Comparison of ENCODE assay signal across 10 mouse cellular contexts in the genomic region with DNA sequence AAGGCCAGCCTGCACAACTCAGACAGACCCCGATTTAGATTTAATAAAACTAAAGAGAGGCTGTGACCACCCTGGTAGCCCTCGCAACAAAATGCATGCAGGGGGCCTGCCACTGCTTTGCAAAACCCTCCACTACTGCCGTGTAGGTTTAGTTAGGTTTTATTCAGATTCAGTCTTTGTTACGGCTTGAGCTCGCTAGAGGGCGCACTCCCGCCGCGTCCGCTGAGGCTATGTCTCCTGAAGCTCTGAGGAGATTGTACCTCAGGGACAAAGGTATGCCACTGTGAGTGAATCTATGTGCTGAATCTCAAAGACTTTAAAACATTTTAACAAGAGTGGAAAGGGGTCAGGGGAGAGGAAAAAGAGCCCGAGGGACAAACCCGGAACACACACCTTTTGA. TPM values are rescaled to one million over a fixed set of nuclear protein-coding genes. Genes with fewer than 3 reads are reported as not detected.
DNase-seq lines count a peak whose midpoint lies in the region; ATAC-seq and TF ChIP-seq lines count a peak whose summit lies in the region.
"Had no signal": no experiment of that assay in that cellular context is flagged by ENCODE, and none has a peak within 500 bp of the region (broad histone marks: within the 10 kb centered on the region; RNA-seq: fewer than 3 reads in every experiment).

No protein-coding gene starts in this region.

- peak; percentile 30 for DNase-seq in hindbrain, embryonic 10.5 days (ENCODE audit: low spot score)
- peak; percentile 29 for DNase-seq in ES-E14 (ENCODE audit: low read depth, low spot score)
- peak; percentile 10 for DNase-seq in cerebellum, adult 9-10 months
- peak; percentile 5 to 44 for DNase-seq in heart, postnatal 36 days
- DNase-seq in urinary bladder, postnatal 14 days (ENCODE audit: low spot score), result peak; percentile 44

- H3K36me3 ChIP-seq in hindbrain, embryonic 10.5 days, result no peaks in the 10 kb centered on the region
- H3K36me3 ChIP-seq in hindbrain, embryonic 12.5 days, result no peaks in the 10 kb centered on the region
- no peaks in the 10 kb centered on the region for H3K36me3 ChIP-seq in ES-E14 (ENCODE audit: control insufficient read depth, insufficient read depth, low read length, poor library complexity, severe bottlenecking)
- no peaks in the 10 kb centered on the region for H3K36me3 ChIP-seq in limb, embryonic 13.5 days
- H3K36me3 ChIP-seq: embryonic facial prominence, embryonic 12.5 days had no signal

- no peak overlapping the region for H3K9ac ChIP-seq in hindbrain, embryonic 12.5 days
- no peak overlapping the region for H3K9ac ChIP-seq in ES-E14 (ENCODE audit: insufficient read depth, low read depth, low read length, poor library complexity, severe bottlenecking)
- H3K9ac ChIP-seq in limb, embryonic 13.5 days, result no peak overlapping the region
- H3K9ac ChIP-seq: embryonic facial prominence, embryonic 12.5 days had no signal

- intact Hi-C loops in heart, postnatal 36 days (cut with DNase I), result no loop called here

- H3K9me3 ChIP-seq in hindbrain, embryonic 10.5 days, result no peaks in the 10 kb centered on the region
- H3K9me3 ChIP-seq in hindbrain, embryonic 12.5 days (replicated peaks), result no peaks in the 10 kb centered on the region
- no peaks in the 10 kb centered on the region for H3K9me3 ChIP-seq in ES-E14 (ENCODE audit: control insufficient read depth, insufficient read depth, low read depth, low read length)
- H3K9me3 ChIP-seq in limb, embryonic 13.5 days, result no peaks in the 10 kb centered on the region
- H3K9me3 ChIP-seq: embryonic facial prominence, embryonic 12.5 days had no signal

- H3K4me3 ChIP-seq in hindbrain, embryonic 10.5 days, result no peak overlapping the region
- H3K4me3 ChIP-seq in hindbrain, embryonic 12.5 days, result no peak overlapping the region
- H3K4me3 ChIP-seq in ES-E14 (ENCODE audit: insufficient read depth in 1 of 2, low read depth in 1 of 2, low read length in 2 of 2, poor library complexity in 1 of 2, severe bottlenecking in 1 of 2), result no peak overlapping the region
- H3K4me3 ChIP-seq in limb, embryonic 13.5 days, result no peak overlapping the region
- no peak overlapping the region for H3K4me3 ChIP-seq in olfactory bulb, adult 2 months (ENCODE audit: insufficient read depth, low read depth, low read length)
- H3K4me3 ChIP-seq: embryonic facial prominence, embryonic 12.5 days had no signal

- H3K4me2 ChIP-seq in hindbrain, embryonic 12.5 days (replicated peaks), result no peak overlapping the region
- 0 out of 2 replicates have a peak overlapping the region, but pooled peaks have one; percentile 11 for H3K4me2 ChIP-seq in limb, embryonic 13.5 days (replicated peaks)
- H3K4me2 ChIP-seq: embryonic facial prominence, embryonic 12.5 days had no signal

- no peak for ATAC-seq in hindbrain, embryonic 12.5 days (ENCODE audit: low FRiP score)
- ATAC-seq in limb, embryonic 13.5 days (ENCODE audit: low FRiP score, low read depth), result no peak

- no peak overlapping the region for H3K27ac ChIP-seq in hindbrain, embryonic 10.5 days
- H3K27ac ChIP-seq in hindbrain, embryonic 12.5 days, result no peak overlapping the region
- H3K27ac ChIP-seq in ES-E14 (ENCODE audit: insufficient read depth, low read depth, low read length, poor library complexity, severe bottlenecking), result no peak overlapping the region
- H3K27ac ChIP-seq in limb, embryonic 13.5 days, result no peak overlapping the region
- H3K27ac ChIP-seq in olfactory bulb, adult 2 months (ENCODE audit: insufficient read depth, low read depth, low read length), result no peak overlapping the region
- H3K27ac ChIP-seq: embryonic facial prominence, embryonic 12.5 days had no signal

- in situ Hi-C loops in ES-E14 (cut with MboI; ENCODE audit: low sequenced_read_pairs in 2 of 2, unreplicated experiment in 2 of 2), result no loop called here

- 19% methylated on average over 12 of the region's 12 CpGs for WGBS in hindbrain, embryonic 10.5 days
- WGBS in hindbrain, embryonic 12.5 days, result 21% methylated on average over 12 of the region's 12 CpGs
- 18% methylated on average over 12 of the region's 12 CpGs for WGBS in limb, embryonic 13.5 days
- 18% methylated on average over 12 of the region's 12 CpGs for WGBS in olfactory bulb, adult 2 months

- H3K4me1 ChIP-seq in hindbrain, embryonic 10.5 days (replicated peaks), result no peaks in the 10 kb centered on the region
- no peaks in the 10 kb centered on the region for H3K4me1 ChIP-seq in hindbrain, embryonic 12.5 days
- H3K4me1 ChIP-seq in ES-E14 (ENCODE audit: control insufficient read depth in 2 of 2, insufficient read depth in 2 of 2, low read length in 2 of 2, poor library complexity in 1 of 2), result no peaks in the 10 kb centered on the region
- no peaks in the 10 kb centered on the region for H3K4me1 ChIP-seq in limb, embryonic 13.5 days
- H3K4me1 ChIP-seq in olfactory bulb, adult 2 months (ENCODE audit: control insufficient read depth, insufficient read depth, low read length), result no peaks in the 10 kb centered on the region
- H3K4me1 ChIP-seq: embryonic facial prominence, embryonic 12.5 days had no signal

- TF ChIP-seq CTCF in olfactory bulb, adult 2 months (IDR thresholded peaks at IDR 0.05; ENCODE audit: insufficient read depth, low read depth, low read length), result peak; percentile 38; the same call in 1 of the 2 replicates

- no peaks in the 10 kb centered on the region for H3K27me3 ChIP-seq in hindbrain, embryonic 10.5 days (ENCODE audit: insufficient read depth, poor library complexity, severe bottlenecking)
- H3K27me3 ChIP-seq in hindbrain, embryonic 12.5 days, result no peaks in the 10 kb centered on the region
- H3K27me3 ChIP-seq in limb, embryonic 13.5 days, result no peaks in the 10 kb centered on the region
- H3K27me3 ChIP-seq: embryonic facial prominence, embryonic 12.5 days had no signal

- no peak for TF ChIP-seq POLR2A in olfactory bulb, adult 2 months (IDR thresholded peaks at IDR 0.05; ENCODE audit: insufficient read depth, low read depth, low read length)

TF ChIP-seq in ES-E14, 5 proteins besides CTCF, POLR2A, EP300 and RAD21:
- TF ChIP-seq ZC3H11A (IDR thresholded peaks at IDR 0.05; ENCODE audit: borderline replicate concordance, low read depth, low read length), result no peak
- TF ChIP-seq HCFC1 (IDR thresholded peaks at IDR 0.05; ENCODE audit: borderline replicate concordance, insufficient read depth, low read length), result no peak
- no peak for TF ChIP-seq CHD2 (IDR thresholded peaks at IDR 0.05; ENCODE audit: low read depth, low read length)
- no peak for TF ChIP-seq MAFK (IDR thresholded peaks at IDR 0.05; ENCODE audit: insufficient read depth, low read depth, low read length)
- no peak for TF ChIP-seq ZNF384 (IDR thresholded peaks at IDR 0.05; ENCODE audit: low read depth, low read length)

RNA-seq across cellular contexts. Expression of a gene that starts 0.7 kb away (rescaled TPM):
- not detected in 2 replicates for polyA plus RNA-seq in hindbrain, embryonic 10.5 days (2016; fragmentation: Nextera tagmentation; extraction: Ambion mirVana)
- polyA plus RNA-seq in hindbrain, embryonic 12.5 days (2016; fragmentation: Nextera tagmentation; extraction: Ambion mirVana), result not detected in 2 replicates
- not detected in 2 replicates for total RNA-seq in ES-E14 (2012; rRNA removed)
- not detected for total RNA-seq in heart, postnatal 36 days (2021)
- not detected in 2 replicates for polyA plus RNA-seq in limb, embryonic 13.5 days (2015; fragmentation: Nextera tagmentation; extraction: Ambion mirVana)
- polyA plus RNA-seq in olfactory bulb, adult 2 months (2012; ENCODE audit: insufficient read depth, insufficient read length, low replicate concordance, missing spikeins), result not detected in 2 replicates
- polyA plus RNA-seq: embryonic facial prominence, embryonic 12.5 days; lung, embryonic 16.5 days had no signal

RNA-seq across cellular contexts. Expression of a gene that starts 18.0 kb away (rescaled TPM):
- not detected in 2 replicates for polyA plus RNA-seq in hindbrain, embryonic 10.5 days (2016; fragmentation: Nextera tagmentation; extraction: Ambion mirVana)
- polyA plus RNA-seq in hindbrain, embryonic 12.5 days (2016; fragmentation: Nextera tagmentation; extraction: Ambion mirVana), result not detected in 2 replicates
- total RNA-seq in ES-E14 (2012; rRNA removed), result 1.0 and 4.2 TPM in 2 replicates
- not detected for total RNA-seq in heart, postnatal 36 days (2021)
- polyA plus RNA-seq in limb, embryonic 13.5 days (2015; fragmentation: Nextera tagmentation; extraction: Ambion mirVana), result not detected in 2 replicates
- not detected in 2 replicates for polyA plus RNA-seq in olfactory bulb, adult 2 months (2012; ENCODE audit: insufficient read depth, insufficient read length, low replicate concordance, missing spikeins)
- polyA plus RNA-seq: embryonic facial prominence, embryonic 12.5 days; lung, embryonic 16.5 days had no signal

RNA-seq across cellular contexts. Expression of a gene that starts 26.5 kb away (rescaled TPM):
- polyA plus RNA-seq in hindbrain, embryonic 10.5 days (2016; fragmentation: Nextera tagmentation; extraction: Ambion mirVana), result not detected in 2 replicates
- polyA plus RNA-seq in hindbrain, embryonic 12.5 days (2016; fragmentation: Nextera tagmentation; extraction: Ambion mirVana), result not detected in 2 replicates
- total RNA-seq in ES-E14 (2012; rRNA removed), result 0.98 TPM in 1 of 2 replicates, not detected in the other
- not detected for total RNA-seq in heart, postnatal 36 days (2021)
- not detected in 2 replicates for polyA plus RNA-seq in limb, embryonic 13.5 days (2015; fragmentation: Nextera tagmentation; extraction: Ambion mirVana)
- polyA plus RNA-seq in olfactory bulb, adult 2 months (2012; ENCODE audit: insufficient read depth, insufficient read length, low replicate concordance, missing spikeins), result not detected in 2 replicates
- polyA plus RNA-seq: embryonic facial prominence, embryonic 12.5 days; lung, embryonic 16.5 days had no signal

RNA-seq across cellular contexts. Expression of a gene that starts 36.8 kb away (rescaled TPM):
- not detected in 2 replicates for polyA plus RNA-seq in hindbrain, embryonic 10.5 days (2016; fragmentation: Nextera tagmentation; extraction: Ambion mirVana)
- polyA plus RNA-seq in hindbrain, embryonic 12.5 days (2016; fragmentation: Nextera tagmentation; extraction: Ambion mirVana), result not detected in 2 replicates
- 8.0 and 20.7 TPM in 2 replicates for total RNA-seq in ES-E14 (2012; rRNA removed)
- total RNA-seq in heart, postnatal 36 days (2021), result not detected
- polyA plus RNA-seq in limb, embryonic 13.5 days (2015; fragmentation: Nextera tagmentation; extraction: Ambion mirVana), result not detected in 2 replicates
- not detected in 2 replicates for polyA plus RNA-seq in olfactory bulb, adult 2 months (2012; ENCODE audit: insufficient read depth, insufficient read length, low replicate concordance, missing spikeins)
- polyA plus RNA-seq: embryonic facial prominence, embryonic 12.5 days; lung, embryonic 16.5 days had no signal

RNA-seq across cellular contexts. Expression of a gene that starts 41.3 kb away (rescaled TPM):
- polyA plus RNA-seq in hindbrain, embryonic 10.5 days (2016; fragmentation: Nextera tagmentation; extraction: Ambion mirVana), result not detected in 2 replicates
- not detected in 2 replicates for polyA plus RNA-seq in hindbrain, embryonic 12.5 days (2016; fragmentation: Nextera tagmentation; extraction: Ambion mirVana)
- total RNA-seq in ES-E14 (2012; rRNA removed), result not detected in 2 replicates
- not detected for total RNA-seq in heart, postnatal 36 days (2021)
- polyA plus RNA-seq in limb, embryonic 13.5 days (2015; fragmentation: Nextera tagmentation; extraction: Ambion mirVana), result not detected in 2 replicates
- not detected in 2 replicates for polyA plus RNA-seq in olfactory bulb, adult 2 months (2012; ENCODE audit: insufficient read depth, insufficient read length, low replicate concordance, missing spikeins)
- polyA plus RNA-seq: embryonic facial prominence, embryonic 12.5 days; lung, embryonic 16.5 days had no signal
